Mouse (Mus musculus): ENCODE measurements around the gene Sfxn2. TPM values are rescaled to one million over a fixed set of nuclear protein-coding genes. Genes with fewer than 3 reads are reported as not detected.

Sfxn2 gene
- polyA plus RNA-seq, 1 experiment, result 0.06 TPM

DNA sequence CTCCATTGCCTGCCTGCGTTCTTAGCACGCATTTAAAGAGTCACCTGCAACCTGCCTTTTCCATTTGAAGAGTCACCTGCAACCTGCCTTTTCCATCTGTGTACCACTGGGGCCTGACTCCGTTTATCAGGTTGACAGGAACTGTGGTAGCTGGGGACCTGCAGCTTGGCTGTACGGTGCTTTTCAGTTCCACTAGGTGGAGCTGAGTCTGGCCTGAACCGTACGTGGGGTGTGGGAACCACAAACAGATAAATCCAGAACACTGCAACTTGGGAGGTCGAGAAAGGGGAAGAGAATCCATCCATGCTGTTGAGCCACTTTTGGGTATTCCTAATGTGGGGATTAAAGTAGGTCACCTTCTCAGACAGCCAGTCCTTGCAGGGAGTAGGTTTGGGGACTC is 34.3 kb downstream of the Sfxn2 start:
- H3K36me3 ChIP-seq (ENCODE audit: control insufficient read depth), result peaks cover 48% of the 10 kb centered on the region
- H3K4me1 ChIP-seq (ENCODE audit: control insufficient read depth), result peaks cover 8% of the 10 kb centered on the region
- no peak for TF ChIP-seq GATA1 (IDR thresholded peaks at IDR 0.05; ENCODE audit: low read length)
- no peak for TF ChIP-seq TAL1 (IDR thresholded peaks at IDR 0.05; ENCODE audit: low read length)

DNA sequence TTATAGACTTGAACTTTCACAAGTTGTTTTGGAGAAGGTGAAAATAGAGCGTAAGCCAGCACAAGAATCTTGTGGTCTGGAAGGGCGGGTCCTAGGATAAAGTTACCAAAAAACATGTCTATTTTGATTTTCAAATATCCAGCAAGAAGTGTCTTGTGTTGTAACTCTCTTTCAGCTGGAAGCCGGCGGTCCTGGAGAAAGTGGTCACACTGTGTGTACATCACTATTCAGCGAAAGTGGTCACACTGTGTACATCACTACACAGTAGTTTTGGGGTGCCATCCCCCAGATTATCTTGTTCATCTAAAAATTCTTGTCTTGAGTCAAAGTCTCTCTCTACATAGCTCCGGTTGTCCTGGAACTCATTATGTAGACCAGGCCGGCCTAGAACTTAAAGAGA is 35.0 kb downstream of the Sfxn2 start:
- Histone ChIP-seq H3K27me3 (ENCODE audit: control insufficient read depth) (no peaks in the 10 kb centered on the region), H3K9me3 (ENCODE audit: control insufficient read depth, low read length) (no peaks in the 10 kb centered on the region), H3K4me3 (replicated peaks) (no peak overlapping the region), H3K4me1 (ENCODE audit: control insufficient read depth) (peaks cover 5% of the 10 kb centered on the region), H3K36me3 (ENCODE audit: control insufficient read depth) (peaks cover 54% of the 10 kb centered on the region)
- no peak for TF ChIP-seq GATA1 (IDR thresholded peaks at IDR 0.05; ENCODE audit: low read length)

More for the DNA sequence above, 34.3 kb downstream of the Sfxn2 start:
- Histone ChIP-seq H3K9me3 (ENCODE audit: control insufficient read depth, low read length) (no peaks in the 10 kb centered on the region), H3K4me3 (replicated peaks) (no peak overlapping the region), H3K27me3 (ENCODE audit: control insufficient read depth) (no peaks in the 10 kb centered on the region)

- H3K27me3 ChIP-seq (ENCODE audit: control insufficient read depth), result no peaks in the 10 kb centered on the region
- no peaks in the 10 kb centered on the region for H3K9me3 ChIP-seq (ENCODE audit: control insufficient read depth, low read length)
- TF ChIP-seq TAL1 (IDR thresholded peaks at IDR 0.05; ENCODE audit: low read length) (no peak), GATA1 (IDR thresholded peaks at IDR 0.05; ENCODE audit: low read length) (no peak)
- H3K4me1 ChIP-seq (ENCODE audit: control insufficient read depth), result peaks cover 19% of the 10 kb centered on the region
- no peak overlapping the region for H3K4me3 ChIP-seq (replicated peaks)
- H3K36me3 ChIP-seq (ENCODE audit: control insufficient read depth), result peaks cover 38% of the 10 kb centered on the region
These were observed 43.2 kb downstream of the Sfxn2 start for GRCm38 (mm10) chr19:46616378-46616777.

GRCm38 (mm10) chr19:46617361-46617760 is 44.2 kb downstream of the Sfxn2 start:
- Histone ChIP-seq H3K27me3 (ENCODE audit: control insufficient read depth) (no peaks in the 10 kb centered on the region), H3K36me3 (ENCODE audit: control insufficient read depth) (peaks cover 38% of the 10 kb centered on the region), H3K4me1 (ENCODE audit: control insufficient read depth) (peaks cover 19% of the 10 kb centered on the region)

GRCm38 (mm10) chr19:46618322-46618721 is 45.2 kb downstream of the Sfxn2 start:
- Histone ChIP-seq H3K4me1 (ENCODE audit: control insufficient read depth) (peaks cover 20% of the 10 kb centered on the region), H3K4me3 (replicated peaks) (no peak overlapping the region), H3K27me3 (ENCODE audit: control insufficient read depth) (no peaks in the 10 kb centered on the region), H3K9me3 (ENCODE audit: control insufficient read depth, low read length) (no peaks in the 10 kb centered on the region), H3K36me3 (ENCODE audit: control insufficient read depth) (peaks cover 31% of the 10 kb centered on the region)
- TF ChIP-seq GATA1 (IDR thresholded peaks at IDR 0.05; ENCODE audit: low read length), result no peak
- no peak for TF ChIP-seq TAL1 (IDR thresholded peaks at IDR 0.05; ENCODE audit: low read length)

More at GRCm38 (mm10) chr19:46617361-46617760, 44.2 kb downstream of the Sfxn2 start:
- Histone ChIP-seq H3K9me3 (ENCODE audit: control insufficient read depth, low read length) (no peaks in the 10 kb centered on the region), H3K4me3 (replicated peaks) (no peak overlapping the region)
- TF ChIP-seq GATA1 (IDR thresholded peaks at IDR 0.05; ENCODE audit: low read length), result no peak
- TF ChIP-seq TAL1 (IDR thresholded peaks at IDR 0.05; ENCODE audit: low read length), result no peak

- Histone ChIP-seq H3K27me3 (ENCODE audit: control insufficient read depth) (no peaks in the 10 kb centered on the region), H3K4me3 (replicated peaks) (no peak overlapping the region), H3K36me3 (ENCODE audit: control insufficient read depth) (peaks cover 26% of the 10 kb centered on the region), H3K9me3 (ENCODE audit: control insufficient read depth, low read length) (no peaks in the 10 kb centered on the region), H3K4me1 (ENCODE audit: control insufficient read depth) (peaks cover 16% of the 10 kb centered on the region)
- TF ChIP-seq TAL1 (IDR thresholded peaks at IDR 0.05; ENCODE audit: low read length) (no peak), GATA1 (IDR thresholded peaks at IDR 0.05; ENCODE audit: low read length) (no peak)
These were observed 45.8 kb downstream of the Sfxn2 start for GRCm38 (mm10) chr19:46619001-46619400.

DNA sequence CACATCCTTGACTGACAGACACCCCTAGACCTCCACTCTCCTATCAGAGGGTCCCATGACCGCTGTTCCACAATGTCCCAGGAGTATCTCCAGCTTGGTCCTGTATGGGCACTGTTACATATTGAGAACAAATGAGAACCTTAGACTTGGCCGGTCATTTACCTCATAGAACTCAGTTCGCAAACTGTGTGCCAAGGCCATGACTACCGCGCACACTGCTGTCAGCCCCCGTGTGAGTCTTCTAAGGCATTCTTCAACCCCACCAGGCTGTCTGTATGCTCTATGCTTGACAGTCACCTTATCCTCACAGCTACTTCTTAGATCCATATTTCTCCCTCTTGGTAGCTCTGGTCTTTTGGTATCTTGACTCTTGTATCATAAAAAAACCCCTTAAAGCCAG is 46.4 kb downstream of the Sfxn2 start:
- Histone ChIP-seq H3K9me3 (ENCODE audit: control insufficient read depth, low read length) (no peaks in the 10 kb centered on the region), H3K27me3 (ENCODE audit: control insufficient read depth) (no peaks in the 10 kb centered on the region), H3K4me1 (ENCODE audit: control insufficient read depth) (peaks cover 11% of the 10 kb centered on the region), H3K4me3 (replicated peaks) (no peak overlapping the region), H3K36me3 (ENCODE audit: control insufficient read depth) (peaks cover 22% of the 10 kb centered on the region)
- TF ChIP-seq TAL1 (IDR thresholded peaks at IDR 0.05; ENCODE audit: low read length), result no peak
- TF ChIP-seq GATA1 (IDR thresholded peaks at IDR 0.05; ENCODE audit: low read length), result no peak

DNA sequence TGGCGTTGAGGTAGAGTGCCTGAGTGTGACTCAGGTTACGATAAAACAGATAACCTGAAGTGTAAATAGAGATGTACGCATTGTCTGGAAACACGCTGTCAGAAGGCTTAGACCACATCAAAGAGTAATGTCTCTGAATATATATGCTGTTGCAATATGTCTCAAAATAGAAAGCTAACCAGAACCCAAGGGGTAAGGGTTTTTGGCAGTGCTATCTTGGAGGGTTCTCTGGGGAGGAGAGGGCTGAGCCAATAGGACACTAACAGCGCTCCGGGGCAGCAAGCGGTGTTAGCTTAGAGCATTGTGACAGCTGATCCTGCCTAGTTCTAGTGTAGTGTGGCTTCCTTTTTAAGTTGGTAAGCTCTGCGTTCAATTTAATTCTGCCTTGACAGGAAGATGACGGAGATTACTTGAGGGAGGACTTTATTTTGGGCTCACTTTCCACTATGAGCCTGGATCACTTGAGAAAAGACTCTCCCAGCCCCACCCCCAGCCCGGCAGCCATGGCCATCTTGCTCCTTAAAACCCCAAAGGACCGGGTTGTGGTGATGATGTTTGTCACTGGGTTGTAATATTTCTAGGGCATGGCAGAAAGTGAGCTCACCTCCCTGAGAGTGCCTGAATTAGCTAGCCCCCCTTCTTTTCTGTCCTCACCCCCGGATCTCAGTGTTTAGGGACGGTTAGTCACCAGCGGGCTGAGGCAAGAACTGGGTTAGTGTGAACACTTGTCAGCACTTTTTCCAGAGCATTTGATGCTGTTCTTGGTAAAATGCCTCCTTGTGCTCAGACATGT is 47.0 kb downstream of the Sfxn2 start:
- Histone ChIP-seq H3K27me3 (ENCODE audit: control insufficient read depth) (no peaks in the 10 kb centered on the region), H3K4me1 (ENCODE audit: control insufficient read depth) (peaks cover 7% of the 10 kb centered on the region), H3K36me3 (ENCODE audit: control insufficient read depth) (peaks cover 25% of the 10 kb centered on the region), H3K4me3 (replicated peaks) (no peak overlapping the region), H3K9me3 (ENCODE audit: control insufficient read depth, low read length) (no peaks in the 10 kb centered on the region)
- no peak for TF ChIP-seq GATA1 (IDR thresholded peaks at IDR 0.05; ENCODE audit: low read length)
- no peak for TF ChIP-seq TAL1 (IDR thresholded peaks at IDR 0.05; ENCODE audit: low read length)

DNA sequence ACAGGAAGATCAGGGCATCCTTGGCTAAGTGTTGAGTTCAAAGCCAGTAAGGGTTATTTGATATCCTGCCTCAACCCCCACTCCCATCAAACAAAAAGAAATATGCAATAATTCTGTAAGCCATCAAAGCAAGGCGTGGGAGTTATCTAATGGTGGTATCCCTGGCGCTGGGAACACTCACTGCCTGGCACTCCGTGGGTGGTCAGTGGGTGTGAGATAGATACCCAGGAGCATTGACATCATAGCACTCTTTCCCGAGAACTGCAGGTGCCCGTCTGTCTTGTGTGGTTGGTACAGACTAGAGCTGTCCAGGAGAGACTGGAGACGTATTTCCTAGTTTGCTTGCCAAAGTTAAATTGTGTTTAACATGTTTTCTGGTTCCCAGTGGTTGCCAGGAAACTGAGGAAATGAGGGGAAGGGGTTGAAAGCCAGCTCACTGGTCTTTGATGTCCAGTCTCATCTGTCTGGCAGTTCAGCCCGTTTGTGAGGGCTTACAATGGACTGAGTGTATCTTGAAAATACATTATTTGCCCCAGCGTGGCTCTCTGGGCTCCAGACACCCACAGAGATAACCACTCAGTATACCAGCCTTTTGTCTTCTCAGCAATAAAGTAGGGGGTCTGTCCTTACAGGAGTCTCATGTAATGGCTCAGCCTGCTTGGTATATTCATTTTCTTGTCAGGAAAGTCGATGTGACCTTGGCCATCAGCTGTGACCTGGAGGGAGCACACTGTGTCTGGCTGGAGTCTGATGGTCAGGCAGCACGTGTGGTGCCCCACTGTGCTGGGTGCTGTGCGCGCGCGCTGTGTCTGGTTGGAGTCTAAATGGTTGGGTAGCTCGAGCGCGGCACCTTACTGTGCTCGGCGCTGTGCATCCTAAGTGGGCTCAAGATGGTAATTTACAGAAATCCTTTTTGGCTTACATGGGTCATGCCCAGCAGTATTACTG is 48.3 kb downstream of the Sfxn2 start:
- Histone ChIP-seq H3K36me3 (ENCODE audit: control insufficient read depth) (peaks cover 17% of the 10 kb centered on the region), H3K4me3 (replicated peaks) (no peak overlapping the region), H3K4me1 (ENCODE audit: control insufficient read depth) (peaks cover 3% of the 10 kb centered on the region), H3K27me3 (ENCODE audit: control insufficient read depth) (no peaks in the 10 kb centered on the region), H3K9me3 (ENCODE audit: control insufficient read depth, low read length) (no peaks in the 10 kb centered on the region)
- TF ChIP-seq TAL1 (IDR thresholded peaks at IDR 0.05; ENCODE audit: low read length) (no peak), GATA1 (IDR thresholded peaks at IDR 0.05; ENCODE audit: low read length) (no peak)
